Mouse (Mus musculus) cortical plate, adult 2 months (tissue): ENCODE measurements around the gene A630076J17Rik.

ENCODE experiments used
- CTCF ChIP-seq: fragments of 200-500 bp; IDR thresholded peaks from 2 replicates; pipeline ENCODE4 v1.5.1; 2011; ENCODE audit warnings: mild to moderate bottlenecking, control low read depth, low read length; ENCODE audit not compliant: insufficient read depth; ENCODE audit errors: extremely low read depth
- POLR2A ChIP-seq: fragments of 200-500 bp; IDR thresholded peaks from 2 replicates; pipeline ENCODE4 v1.6.1; 2011; ENCODE audit warnings: mild to moderate bottlenecking, low read length, control low read depth; ENCODE audit not compliant: insufficient read depth; ENCODE audit errors: extremely low read depth

- TF ChIP-seq CTCF (no peak), POLR2A (no peak)
These were observed 47.2 kb upstream of the A630076J17Rik start for GRCm38 (mm10) chr3:107183178-107183577.
